Mouse (Mus musculus) stomach, embryonic 15.5 days (tissue): ENCODE measurements around the gene Gpr183. TPM values are rescaled to one million over a fixed set of nuclear protein-coding genes. Genes with fewer than 3 reads are reported as not detected.

Experiments used
- ATAC-seq: fragments of 200-750 bp; cut with Nextera tagmentation; 2 replicates; pipeline ENCODE4 v1.8.0; 2017; ENCODE audit warnings: low read depth, moderate number of reproducible peaks, moderate TSS enrichment; ENCODE audit not compliant: insufficient read depth, low FRiP score
- H3K27ac ChIP-seq: fragments of 300-500 bp; sonication (generic); 2 replicates; pipeline ENCODE4 v1.5.1; 2015; ENCODE audit warnings: mild to moderate bottlenecking, inconsistent platforms
- H3K27me3 ChIP-seq: fragments of 300-500 bp; sonication (generic); replicated peaks from 2 replicates; pipeline ENCODE4 v1.6.1; 2015; ENCODE audit warnings: inconsistent platforms
- H3K36me3 ChIP-seq: fragments of 300-500 bp; sonication (generic); 2 replicates; pipeline ENCODE4 v1.6.1; 2015; ENCODE audit warnings: inconsistent platforms
- H3K4me1 ChIP-seq: fragments of 300-500 bp; sonication (generic); 2 replicates; pipeline ENCODE4 v1.6.1; 2015; ENCODE audit warnings: inconsistent platforms
- H3K4me2 ChIP-seq: fragments of 300-500 bp; sonication (generic); 2 replicates; pipeline ENCODE4 v1.6.1; 2015; ENCODE audit warnings: mild to moderate bottlenecking, inconsistent platforms
- H3K4me3 ChIP-seq: fragments of 300-500 bp; sonication (generic); replicated peaks from 2 replicates; pipeline ENCODE4 v1.5.1; 2015; ENCODE audit warnings: inconsistent platforms
- H3K9ac ChIP-seq: fragments of 300-500 bp; sonication (generic); 2 replicates; pipeline ENCODE4 v1.6.1; 2015; ENCODE audit warnings: inconsistent platforms
- H3K9me3 ChIP-seq: fragments of 300-500 bp; sonication (generic); 2 replicates; pipeline ENCODE4 v1.6.1; 2016; ENCODE audit warnings: inconsistent platforms
- WGBS: fragments of 180-500 bp; shearing (Covaris S2); methylation state at CpG from one replicate; pipeline ENCODE4 v1.1.7; 2015; 5-methylcytosine and 5-hydroxymethylcytosine counted together
- polyA plus RNA-seq: library from polyadenylated mRNA; unstranded; fragments of >200 nt; fragmentation: Nextera tagmentation; extraction: Ambion mirVana; gene quantifications from 2 replicates; pipeline ENCODE4 v1.2.1, GENCODE M21; 2015

Gpr183 gene
- polyA plus RNA-seq, 1 experiment from 2014 or later = 4.3 TPM

DNA sequence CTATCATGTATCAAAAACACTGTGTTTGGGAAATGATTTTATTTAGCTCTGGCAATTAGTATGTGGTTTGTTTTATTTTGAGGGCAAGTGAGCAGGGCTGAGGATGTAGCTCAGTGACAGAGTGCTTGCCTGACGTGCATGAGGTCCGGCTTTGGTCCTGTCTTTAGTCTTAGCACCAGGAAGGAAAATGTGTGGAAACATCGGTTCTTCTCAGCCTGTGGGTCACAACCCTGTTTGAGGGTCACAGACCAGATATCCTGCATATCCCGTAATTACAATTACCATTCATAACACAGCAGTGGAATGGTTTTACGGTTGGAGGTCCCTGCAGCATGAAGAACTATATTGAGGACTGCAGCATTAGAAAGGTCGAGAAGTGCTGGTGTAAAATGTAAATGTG is 21.0 kb upstream of the Gpr183 start:
- H3K4me3 ChIP-seq = no peak overlapping the region
- H3K4me1 ChIP-seq = peaks cover 3% of the 10 kb centered on the region; the same call in 1 of the 2 replicates
- ATAC-seq = no peak
- no peak overlapping the region for H3K4me2 ChIP-seq
- WGBS = 79% methylated on average over 6 of the region's 6 CpGs
- H3K9me3 ChIP-seq = no peaks in the 10 kb centered on the region
- no peaks in the 10 kb centered on the region for H3K36me3 ChIP-seq
- no peaks in the 10 kb centered on the region for H3K27me3 ChIP-seq
- no peak overlapping the region for H3K9ac ChIP-seq
- no peak overlapping the region for H3K27ac ChIP-seq

DNA sequence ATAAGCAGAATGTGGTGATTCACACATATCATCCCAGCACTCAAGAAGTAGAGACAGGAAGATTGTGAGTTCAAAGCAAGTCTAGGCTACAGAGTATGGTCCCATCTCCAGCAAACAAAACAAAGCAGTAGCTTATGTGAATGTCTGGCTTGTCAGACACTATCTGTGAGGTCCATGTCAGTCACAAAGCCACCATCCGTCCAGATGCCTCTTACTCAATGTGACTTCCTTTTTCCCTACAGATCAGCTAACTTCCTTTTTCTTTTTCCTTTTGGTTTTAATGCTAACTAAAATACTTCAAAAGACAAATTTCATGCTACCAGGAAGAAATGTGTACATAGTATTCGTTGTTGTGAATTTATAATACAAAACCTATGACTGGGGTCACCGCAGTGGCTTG is 20.5 kb upstream of the Gpr183 start:
- Histone ChIP-seq H3K9me3 (no peaks in the 10 kb centered on the region), H3K4me3 (no peak overlapping the region), H3K36me3 (no peaks in the 10 kb centered on the region), H3K27me3 (no peaks in the 10 kb centered on the region), H3K4me2 (no peak overlapping the region), H3K4me1 (peaks cover 3% of the 10 kb centered on the region; the same call in 1 of the 2 replicates), H3K27ac (no peak overlapping the region; the same call in 1 of the 2 replicates), H3K9ac (no peak overlapping the region)
- 72% methylated on average over 3 of the region's 3 CpGs for WGBS
- ATAC-seq = no peak

DNA sequence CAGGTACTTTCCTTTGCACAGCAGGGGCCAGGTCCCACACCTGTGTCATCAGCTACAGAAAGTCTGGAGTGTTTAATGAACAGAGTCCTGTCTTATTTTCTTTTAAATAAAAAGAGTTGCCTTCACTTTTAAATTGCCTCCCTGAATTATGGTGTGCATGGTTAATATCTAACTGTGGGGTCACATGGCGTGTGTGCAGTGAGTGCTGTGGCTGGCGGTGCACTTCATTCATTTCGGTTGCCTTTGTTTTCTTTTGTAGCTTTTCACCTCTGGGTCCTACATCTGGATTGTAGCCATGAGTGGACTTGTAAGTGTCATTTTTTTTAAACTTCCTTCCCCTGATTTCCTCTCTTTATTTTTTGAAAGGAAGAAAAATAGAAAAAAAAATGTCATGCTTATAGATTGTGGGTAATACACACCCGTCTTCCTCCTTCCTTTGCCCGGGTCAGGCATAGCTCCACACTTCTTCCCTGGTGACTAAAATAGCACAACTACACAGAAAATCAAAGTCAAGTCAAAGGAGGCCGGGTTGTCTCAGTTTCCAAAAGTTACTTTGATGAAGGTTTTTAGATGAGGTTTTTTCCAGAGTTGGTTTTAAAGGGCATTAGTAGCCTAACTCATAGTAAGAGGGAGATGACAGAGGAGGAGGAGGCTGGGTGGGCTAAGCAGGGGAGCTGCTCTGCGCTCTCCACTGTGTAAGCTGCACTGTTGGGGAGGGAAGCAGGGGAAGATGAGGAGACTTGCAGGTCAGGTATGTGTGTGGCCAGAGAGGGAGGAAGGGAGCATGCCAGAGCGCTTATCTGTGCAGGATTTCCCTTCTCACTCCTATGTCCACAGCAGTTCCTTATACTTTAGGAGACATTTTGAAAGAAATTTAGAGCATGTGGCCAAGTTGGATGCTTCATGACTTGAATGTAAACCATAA is 18.3 kb upstream of the Gpr183 start:
- no peak overlapping the region for H3K4me2 ChIP-seq
- no peaks in the 10 kb centered on the region for H3K36me3 ChIP-seq
- 38% methylated on average over 8 of the region's 8 CpGs for WGBS
- no peak; the same call in 1 of the 2 replicates for ATAC-seq
- H3K9ac ChIP-seq = no peak overlapping the region
- H3K27me3 ChIP-seq = no peaks in the 10 kb centered on the region
- H3K9me3 ChIP-seq = no peaks in the 10 kb centered on the region
- H3K4me3 ChIP-seq = no peak overlapping the region
- peak overlapping the region; percentile 49 for H3K27ac ChIP-seq
- H3K4me1 ChIP-seq = peaks cover 3% of the 10 kb centered on the region; the same call in 1 of the 2 replicates

DNA sequence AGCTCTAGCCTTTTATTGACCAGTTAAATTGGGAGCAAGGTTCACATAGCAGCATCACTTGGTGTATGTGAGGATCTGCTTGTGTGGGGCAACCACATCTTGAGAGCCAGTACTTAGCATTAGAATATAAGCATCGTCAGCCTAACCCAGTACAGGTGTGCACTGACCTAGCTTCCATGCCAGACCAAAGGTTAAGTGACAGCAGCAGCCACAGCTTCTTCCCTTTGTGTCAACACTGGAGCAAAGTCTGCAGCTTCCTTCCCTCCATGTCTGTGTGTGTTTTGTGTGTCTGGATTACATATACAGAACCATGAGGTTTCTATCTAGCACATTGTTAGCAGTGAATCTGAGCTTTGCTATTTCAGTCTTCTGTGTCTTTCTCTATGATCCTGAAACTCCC is 16.5 kb upstream of the Gpr183 start:
- ATAC-seq = no peak
- H3K4me2 ChIP-seq = no peak overlapping the region

DNA sequence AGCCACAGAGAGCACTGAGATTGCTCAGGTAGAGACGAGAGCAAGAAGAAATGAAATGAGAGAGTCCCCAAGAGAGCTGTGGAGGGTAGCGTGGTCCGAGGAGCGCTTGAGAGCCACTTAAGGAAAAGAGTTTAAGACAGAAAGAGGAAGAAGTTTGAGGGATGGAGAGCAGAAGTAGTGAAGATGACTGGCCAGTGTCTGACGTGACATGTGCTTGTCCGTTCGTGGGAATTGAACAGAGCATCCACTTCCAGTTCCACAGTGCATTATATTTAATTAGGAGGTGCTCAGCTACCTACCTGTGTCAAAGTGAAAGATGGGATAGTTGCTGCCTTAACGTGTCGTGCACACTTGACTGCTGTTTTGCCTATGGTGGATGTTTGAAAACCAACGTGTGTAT is 8.1 kb upstream of the Gpr183 start:
- Histone ChIP-seq H3K36me3 (0 out of 2 replicates have a peak, but pooled peaks cover 4% of the 10 kb centered on the region), H3K9me3 (no peaks in the 10 kb centered on the region), H3K27ac (no peak overlapping the region), H3K27me3 (no peaks in the 10 kb centered on the region), H3K4me1 (no peaks in the 10 kb centered on the region), H3K9ac (no peak overlapping the region), H3K4me3 (no peak overlapping the region), H3K4me2 (no peak overlapping the region)
- ATAC-seq = no peak
- 86% methylated on average over 10 of the region's 10 CpGs for WGBS

More for the DNA sequence above, 16.5 kb upstream of the Gpr183 start:
- WGBS = 86% methylated on average over 1 of the region's 1 CpGs
- no peak overlapping the region for H3K27ac ChIP-seq
- H3K9ac ChIP-seq = no peak overlapping the region
- H3K9me3 ChIP-seq = no peaks in the 10 kb centered on the region
- 0 out of 2 replicates have a peak, but pooled peaks cover under 1% of the 10 kb centered on the region for H3K36me3 ChIP-seq
- H3K27me3 ChIP-seq = no peaks in the 10 kb centered on the region
- H3K4me3 ChIP-seq = no peak overlapping the region
- H3K4me1 ChIP-seq = peaks cover 3% of the 10 kb centered on the region; the same call in 1 of the 2 replicates

DNA sequence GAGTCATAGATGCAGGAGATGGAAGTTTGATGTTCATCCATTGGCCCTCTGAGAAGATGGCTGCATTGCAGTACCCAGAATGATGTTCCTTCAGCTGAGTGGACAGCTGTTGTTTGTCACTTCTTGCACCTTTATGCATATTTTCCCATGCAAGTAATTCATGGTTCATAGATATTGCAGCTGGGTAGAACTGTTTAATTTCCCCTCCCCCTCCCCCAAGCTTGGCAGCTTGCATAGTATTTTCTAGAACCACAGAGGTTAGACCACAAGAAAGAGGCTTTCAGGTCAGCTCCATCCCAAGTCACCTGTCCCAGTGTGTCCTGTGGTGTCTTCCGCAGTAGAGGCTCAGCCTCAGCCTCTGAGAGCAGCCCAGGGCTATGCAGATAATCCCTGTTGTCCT is 5.4 kb upstream of the Gpr183 start:
- Histone ChIP-seq H3K4me1 (no peaks in the 10 kb centered on the region), H3K27me3 (no peaks in the 10 kb centered on the region), H3K9ac (no peak overlapping the region), H3K4me3 (no peak overlapping the region), H3K9me3 (no peaks in the 10 kb centered on the region), H3K27ac (no peak overlapping the region), H3K4me2 (no peak overlapping the region), H3K36me3 (no peaks in the 10 kb centered on the region)
- 93% methylated on average over 1 of the region's 1 CpGs for WGBS
- ATAC-seq = no peak

DNA sequence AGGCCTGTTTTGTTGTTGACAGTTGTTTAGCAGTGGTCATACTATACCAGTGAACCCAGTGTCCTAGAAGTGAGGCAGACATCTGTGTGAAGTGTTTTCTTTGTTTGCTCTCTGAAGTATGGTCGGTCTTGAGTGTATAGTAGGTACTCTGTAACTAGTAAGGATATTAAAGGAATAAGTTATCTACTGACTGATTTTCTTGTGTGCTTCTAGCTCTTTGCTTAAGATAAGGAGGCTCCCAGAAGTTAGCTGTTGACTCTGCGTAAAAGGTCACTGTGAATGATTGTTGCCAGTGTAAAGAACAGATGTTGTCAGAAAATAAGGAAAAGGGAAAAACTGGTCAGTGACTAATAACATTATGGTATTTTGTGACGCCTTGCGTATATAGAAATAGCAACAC is 2.1 kb upstream of the Gpr183 start:
- ATAC-seq = peak; percentile 74
- 56% methylated on average over 4 of the region's 4 CpGs for WGBS
- Histone ChIP-seq H3K27me3 (no peaks in the 10 kb centered on the region), H3K36me3 (no peaks in the 10 kb centered on the region), H3K9ac (no peak overlapping the region), H3K9me3 (no peaks in the 10 kb centered on the region), H3K4me1 (peaks cover 11% of the 10 kb centered on the region; the same call in 1 of the 2 replicates), H3K4me2 (no peak overlapping the region), H3K27ac (no peak overlapping the region), H3K4me3 (no peak overlapping the region)

DNA sequence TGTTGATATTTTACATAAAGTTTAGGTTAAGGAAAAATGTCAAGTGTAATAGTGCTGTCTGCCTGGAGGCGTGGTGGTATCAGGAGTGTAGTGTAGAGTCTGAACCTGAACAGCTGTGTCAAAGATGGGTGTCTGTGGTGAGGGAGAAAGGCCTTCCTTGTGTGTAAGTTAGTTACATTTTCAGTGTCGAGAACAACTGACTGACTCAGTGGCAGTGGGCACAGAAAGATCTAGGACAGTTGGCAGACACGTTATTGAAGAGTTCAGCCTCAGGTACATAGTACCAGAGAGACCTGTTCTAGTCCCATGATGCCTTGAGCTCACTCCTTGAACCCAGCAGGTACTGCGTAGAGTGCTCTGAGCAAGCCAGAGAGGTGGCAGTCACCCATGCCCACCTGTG is 466 bp upstream of the Gpr183 start:
- WGBS = 75% methylated on average over 4 of the region's 4 CpGs
- Histone ChIP-seq H3K27me3 (no peaks in the 10 kb centered on the region), H3K9ac (no peak overlapping the region), H3K27ac (no peak overlapping the region), H3K4me3 (no peak overlapping the region), H3K4me1 (peaks cover 24% of the 10 kb centered on the region), H3K9me3 (no peaks in the 10 kb centered on the region), H3K4me2 (no peak overlapping the region), H3K36me3 (no peaks in the 10 kb centered on the region)
- ATAC-seq = no peak

DNA sequence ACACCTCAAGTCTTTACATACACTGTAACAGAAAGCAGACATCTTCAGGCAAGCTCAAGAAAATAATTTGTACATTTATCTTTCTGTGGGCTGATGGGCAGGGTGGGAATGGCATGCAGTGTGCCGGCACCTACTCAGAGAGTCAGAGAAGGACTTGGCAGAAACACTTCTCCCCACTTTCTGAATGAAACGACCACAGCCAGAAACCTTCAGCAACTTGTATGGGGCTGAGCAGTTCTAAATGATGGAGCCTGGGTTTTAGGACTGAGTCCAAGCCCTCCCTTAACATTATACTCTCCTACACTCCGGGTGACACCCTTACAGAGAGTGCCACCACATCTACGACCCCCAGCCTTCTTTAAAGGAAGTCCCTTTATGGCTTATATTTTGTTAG is 1.1 kb downstream of the Gpr183 start:
- no peak for ATAC-seq
- H3K4me2 ChIP-seq = peak overlapping the region; percentile 31
- no peak overlapping the region for H3K9ac ChIP-seq

DNA sequence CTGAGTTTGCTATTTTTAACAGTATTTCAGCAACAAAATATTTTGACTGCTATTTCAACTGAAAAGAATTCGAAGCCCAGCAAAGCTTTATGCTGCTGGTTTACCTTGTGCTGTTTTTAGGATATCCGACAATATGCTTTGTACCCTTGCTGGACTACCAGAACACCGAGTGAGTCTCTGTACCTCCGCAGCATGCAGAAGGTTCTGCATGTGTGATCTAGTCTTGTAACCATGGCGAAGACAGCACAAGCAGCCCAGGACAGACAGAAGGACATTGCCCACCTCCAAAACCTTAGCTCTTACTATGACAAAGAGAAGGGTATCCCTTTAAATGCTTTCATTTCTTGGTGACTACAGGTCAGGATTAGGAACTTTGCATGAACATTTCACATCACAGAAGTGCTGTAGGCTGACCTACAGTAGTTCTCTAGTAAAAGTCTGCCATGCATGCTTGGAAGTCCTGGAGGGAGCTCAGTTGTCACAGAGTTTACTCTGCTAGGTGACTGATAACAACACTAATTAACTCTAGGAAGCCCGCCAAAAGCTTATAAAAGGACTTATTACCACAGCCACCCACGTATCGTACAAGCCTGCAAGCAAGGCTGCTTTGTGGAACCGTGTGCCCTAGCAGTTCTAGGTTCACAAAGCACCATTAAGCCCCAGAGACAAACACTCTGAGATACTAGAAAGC is 1.6 kb downstream of the Gpr183 start:
- 51% methylated on average over 9 of the region's 9 CpGs for WGBS
- H3K27ac ChIP-seq = peak overlapping the region; percentile 42
- H3K9me3 ChIP-seq = no peaks in the 10 kb centered on the region
- no peaks in the 10 kb centered on the region for H3K36me3 ChIP-seq
- H3K4me3 ChIP-seq = peak overlapping the region; percentile 5
- H3K9ac ChIP-seq = no peak overlapping the region
- peaks cover 24% of the 10 kb centered on the region for H3K4me1 ChIP-seq
- ATAC-seq = 0 out of 2 replicates have a peak, but pooled peaks have one; percentile 24
- H3K4me2 ChIP-seq = peak overlapping the region; percentile 31
- no peaks in the 10 kb centered on the region for H3K27me3 ChIP-seq

More for the DNA sequence above, 1.1 kb downstream of the Gpr183 start:
- no peaks in the 10 kb centered on the region for H3K9me3 ChIP-seq
- H3K36me3 ChIP-seq = no peaks in the 10 kb centered on the region
- WGBS = 30% methylated on average over 4 of the region's 4 CpGs
- H3K4me3 ChIP-seq = peak overlapping the region; percentile 5
- H3K27me3 ChIP-seq = no peaks in the 10 kb centered on the region
- H3K4me1 ChIP-seq = peaks cover 24% of the 10 kb centered on the region
- peak overlapping the region; percentile 42 for H3K27ac ChIP-seq

DNA sequence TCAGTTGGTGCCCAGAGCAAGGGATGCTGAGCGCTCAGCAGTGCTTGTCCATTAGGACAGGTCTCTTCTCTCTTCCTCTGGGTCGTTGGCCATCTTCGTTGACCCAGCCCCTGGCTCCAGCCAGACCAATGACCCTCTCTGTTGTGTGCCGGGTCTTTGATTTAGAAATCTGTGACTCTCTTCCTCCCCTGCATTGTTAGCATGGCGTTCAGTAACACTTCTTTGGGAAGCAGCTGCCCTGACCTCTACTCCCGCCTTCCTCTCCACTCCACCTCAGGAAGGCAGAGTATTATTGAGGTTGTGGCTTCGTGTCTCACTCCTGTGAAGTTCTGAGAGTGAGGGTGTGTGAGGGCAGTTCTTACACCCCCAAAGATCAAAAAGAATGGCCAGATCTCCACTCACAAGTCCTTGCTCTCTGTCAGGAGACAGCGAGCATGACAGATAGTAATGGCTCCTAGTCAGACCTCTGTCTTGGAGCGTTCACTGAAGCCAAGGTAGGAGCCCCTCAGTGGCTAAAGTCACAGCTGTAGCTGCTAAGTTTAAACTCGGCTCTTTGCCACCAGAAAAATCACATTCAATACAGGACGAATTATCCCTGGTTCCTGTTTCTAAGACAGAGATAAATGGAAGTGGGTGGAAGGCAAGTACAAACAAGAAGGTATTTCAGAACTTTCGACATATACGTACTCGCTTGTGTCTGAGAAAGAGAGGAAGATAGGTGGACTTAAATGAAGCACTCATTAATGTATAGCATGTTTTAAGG is 2.7 kb downstream of the Gpr183 start:
- Histone ChIP-seq H3K36me3 (no peaks in the 10 kb centered on the region), H3K4me2 (no peak overlapping the region), H3K4me1 (peaks cover 24% of the 10 kb centered on the region), H3K27ac (peak overlapping the region; percentile 52), H3K9ac (no peak overlapping the region), H3K4me3 (no peak overlapping the region), H3K27me3 (no peaks in the 10 kb centered on the region), H3K9me3 (no peaks in the 10 kb centered on the region)
- ATAC-seq = no peak
- 56% methylated on average over 14 of the region's 14 CpGs for WGBS
